Mouse (Mus musculus) CH12.LX (cell line): ENCODE measurements around the gene Lce6a.

Experiments used
- CTCF ChIP-seq, 2 experiments: IDR thresholded peaks in 1 of 2; conservative IDR thresholded peaks in 1 of 2; 2 replicates each; pipeline ENCODE4 v1.5.1; 2011 to 2012; ENCODE audit warnings: low read depth in 2 of 2, low read length in 2 of 2, improper control_type of control experiment in 1 of 2, inconsistent platforms in 1 of 2, mild to moderate bottlenecking in 1 of 2, moderate library complexity in 1 of 2
- E2F4 ChIP-seq: IDR thresholded peaks from 2 replicates; pipeline ENCODE4 v1.6.1; 2011; ENCODE audit warnings: low read depth, low read length, improper control_type of control experiment; ENCODE audit not compliant: insufficient replicate concordance
- ETS1 ChIP-seq: conservative IDR thresholded peaks from 2 replicates; pipeline ENCODE4 v1.6.1; 2012; ENCODE audit warnings: low read depth, mild to moderate bottlenecking, inconsistent platforms, low read length, improper control_type of control experiment, moderate library complexity
- GABPA ChIP-seq: IDR thresholded peaks from 2 replicates; pipeline ENCODE4 v1.6.1; 2012; ENCODE audit warnings: low read depth, low read length, improper control_type of control experiment, inconsistent platforms; ENCODE audit not compliant: insufficient replicate concordance
- HCFC1 ChIP-seq: IDR thresholded peaks from 2 replicates; pipeline ENCODE4 v1.6.1; 2012; ENCODE audit warnings: low read depth, mild to moderate bottlenecking, inconsistent platforms, low read length, improper control_type of control experiment
- KAT2A ChIP-seq: IDR thresholded peaks from 2 replicates; pipeline ENCODE4 v1.6.1; 2012; ENCODE audit warnings: low read length, improper control_type of control experiment, inconsistent platforms; ENCODE audit not compliant: insufficient replicate concordance
- POLR2A ChIP-seq: IDR thresholded peaks from 2 replicates; pipeline ENCODE4 v1.6.1; 2011; ENCODE audit warnings: low read depth, mild to moderate bottlenecking, improper control_type of control experiment, low read length
- TCF12 ChIP-seq: IDR thresholded peaks from 2 replicates; pipeline ENCODE4 v1.6.1; 2014; ENCODE audit warnings: low read depth, mild to moderate bottlenecking, inconsistent platforms, low read length, improper control_type of control experiment
- USF1 ChIP-seq: IDR thresholded peaks from 2 replicates; pipeline ENCODE4 v1.6.1; 2014; ENCODE audit warnings: low read depth, mild to moderate bottlenecking, inconsistent platforms, low read length, improper control_type of control experiment
- ZC3H11A ChIP-seq: IDR thresholded peaks from 2 replicates; pipeline ENCODE4 v1.6.1; 2012; ENCODE audit warnings: low read depth, mild to moderate bottlenecking, inconsistent platforms, low read length, improper control_type of control experiment

GRCm38 (mm10) chr3:92583164-92583826 is 38.2 kb downstream of the Lce6a start:
- TF ChIP-seq CTCF (conservative IDR thresholded peaks at IDR 0.05 in 1 of 2, IDR thresholded peaks at IDR 0.05 in 1 of 2; ENCODE audit: low read depth in 2 of 2, low read length in 2 of 2): no peak
- no peak for TF ChIP-seq GABPA
- TF ChIP-seq USF1: no peak
- no peak for TF ChIP-seq E2F4
- TF ChIP-seq HCFC1: no peak
- no peak for TF ChIP-seq TCF12
- no peak for TF ChIP-seq POLR2A
- no peak for TF ChIP-seq ETS1
- TF ChIP-seq ZC3H11A: no peak
- no peak for TF ChIP-seq KAT2A
